10 mouse cellular contexts compared by ENCODE assay signal in genomic region chr12:110187246-110188135, GRCm38 (mm10).
DNase-seq lines count a peak whose midpoint lies in the region; ATAC-seq lines count a peak whose summit lies in the region.
"Had no signal": no experiment of that assay in that cellular context is flagged by ENCODE, and none has a peak within 500 bp of the region (broad histone marks: within the 10 kb centered on the region; RNA-seq: fewer than 3 reads in every experiment).

No protein-coding gene starts in this region.

- H3K9ac ChIP-seq in intestine, embryonic 15.5 days, result no peak overlapping the region
- H3K9ac ChIP-seq: heart, embryonic 15.5 days had no signal

- H3K27me3 ChIP-seq in embryonic facial prominence, embryonic 10.5 days (replicated peaks; ENCODE audit: low read depth, poor library complexity, severe bottlenecking), result peaks cover 96% of the 10 kb centered on the region
- H3K27me3 ChIP-seq in intestine, embryonic 15.5 days (replicated peaks), result peaks cover 44% of the 10 kb centered on the region

- DNase-seq in cerebellum, postnatal 10 days, result peak; percentile 12 to 18
- no peak for DNase-seq in cerebellum, adult 8-10 months
- peak; percentile 73 for DNase-seq in embryonic facial prominence, embryonic 10.5 days (ENCODE audit: low spot score)
- DNase-seq in neural tube, embryonic 10.5 days (ENCODE audit: extremely low spot score, low spot score), result peak; percentile 81
- no peak for DNase-seq in ovary, adult 18-20 months (ENCODE audit: low spot score)
- DNase-seq in layer of hippocampus, postnatal 14 days (ENCODE audit: low spot score in 2 of 2), result no peak
- DNase-seq: thymus, postnatal 4 days had no signal

- WGBS in embryonic facial prominence, embryonic 10.5 days, result under 1% methylated on average over 49 of the region's 49 CpGs
- WGBS in intestine, embryonic 15.5 days, result 8% methylated on average over 49 of the region's 49 CpGs

- H3K36me3 ChIP-seq in embryonic facial prominence, embryonic 10.5 days (replicated peaks), result no peaks in the 10 kb centered on the region
- H3K36me3 ChIP-seq in intestine, embryonic 15.5 days, result no peaks in the 10 kb centered on the region
- H3K36me3 ChIP-seq: heart, embryonic 15.5 days had no signal

- peaks cover 55% of the 10 kb centered on the region for H3K4me1 ChIP-seq in embryonic facial prominence, embryonic 10.5 days
- peaks cover 15% of the 10 kb centered on the region for H3K4me1 ChIP-seq in intestine, embryonic 15.5 days (replicated peaks)

- peak overlapping the region; percentile 55 for H3K4me3 ChIP-seq in embryonic facial prominence, embryonic 10.5 days
- peak overlapping the region; percentile 12; the same call in 1 of the 2 replicates for H3K4me3 ChIP-seq in intestine, embryonic 15.5 days (replicated peaks)
- H3K4me3 ChIP-seq: heart, embryonic 15.5 days had no signal

- peak overlapping the region; percentile 47 for H3K4me2 ChIP-seq in intestine, embryonic 15.5 days (replicated peaks)
- H3K4me2 ChIP-seq: heart, embryonic 15.5 days had no signal

- no peaks in the 10 kb centered on the region for H3K9me3 ChIP-seq in embryonic facial prominence, embryonic 10.5 days
- H3K9me3 ChIP-seq in intestine, embryonic 15.5 days, result no peaks in the 10 kb centered on the region
- H3K9me3 ChIP-seq: heart, embryonic 15.5 days had no signal

- ATAC-seq in intestine, embryonic 15.5 days, result no peak
- no peak for ATAC-seq in cerebellum, adult (ENCODE audit: insufficient number of reproducible peaks, low FRiP score, low TSS enrichment)

- peak overlapping the region; percentile 84 for H3K27ac ChIP-seq in embryonic facial prominence, embryonic 10.5 days (replicated peaks)
- no peak overlapping the region for H3K27ac ChIP-seq in intestine, embryonic 15.5 days
- H3K27ac ChIP-seq: heart, embryonic 15.5 days had no signal

Comparison
In these comparisons a context has a peak if more than half of its experiments do, and no peak if none do; other contexts are left out.
1. DNase-seq: peak in cerebellum, postnatal 10 days (2 of 2), embryonic facial prominence, embryonic 10.5 days (single experiment) and neural tube, embryonic 10.5 days (single experiment); none in cerebellum, adult 8-10 months (single experiment), ovary, adult 18-20 months (single experiment) and layer of hippocampus, postnatal 14 days (0 of 2).